Mouse (Mus musculus) brown adipose tissue, adult 24 weeks (tissue): ENCODE results near the gene Nhp2. TPM values are rescaled to one million over a fixed set of nuclear protein-coding genes. Genes with fewer than 3 reads are reported as not detected.
"Not testable (repeated sequence)": the region's sequence is repeated elsewhere in the genome, so short reads cannot be mapped to it uniquely, and the experiment has no call there.

Experiments used
- H3K27ac ChIP-seq: fragments of 200-500 bp; replicated peaks from 2 replicates; pipeline ENCODE4 v1.5.1; 2012; ENCODE audit warnings: low read depth, mild to moderate bottlenecking, low read length
- H3K4me1 ChIP-seq: fragments of 200-500 bp; 2 replicates; pipeline ENCODE4 v1.6.1; 2012; ENCODE audit warnings: low read length, mixed read lengths; ENCODE audit not compliant: control insufficient read depth, insufficient read depth, insufficient read length
- H3K4me3 ChIP-seq: fragments of 200-500 bp; 2 replicates; pipeline ENCODE4 v1.5.1; 2012; ENCODE audit warnings: low read depth, mild to moderate bottlenecking, low read length, moderate library complexity; ENCODE audit not compliant: insufficient read depth
- polyA plus RNA-seq: library from polyadenylated mRNA; stranded (reverse); fragments of >200 nt; gene quantifications from 2 replicates; pipeline ENCODE4 v1.2.4, GENCODE M21; 2012; ENCODE audit not compliant: missing spikeins, insufficient read depth, insufficient read length

Nhp2 gene
- polyA plus RNA-seq, 1 experiment: 43.4 TPM

- H3K4me3 ChIP-seq: no peak overlapping the region
- H3K27ac ChIP-seq: no peak overlapping the region
- H3K4me1 ChIP-seq: peaks cover 17% of the 10 kb centered on the region
These were observed 33.4 kb downstream of the Nhp2 start for GRCm38 (mm10) chr11:51652889-51653418.

GRCm38 (mm10) chr11:51653736-51654135 lies 34.2 kb downstream of the Nhp2 start:
- no peak overlapping the region for H3K27ac ChIP-seq
- H3K4me3 ChIP-seq: no peak overlapping the region
- H3K4me1 ChIP-seq: peaks cover 21% of the 10 kb centered on the region

- Histone ChIP-seq H3K27ac (peak overlapping the region; percentile 60), H3K4me1 (peaks cover 30% of the 10 kb centered on the region), H3K4me3 (no peak overlapping the region)
These were observed 35.4 kb downstream of the Nhp2 start for GRCm38 (mm10) chr11:51654891-51655290.

GRCm38 (mm10) chr11:51656798-51657521 lies 37.4 kb downstream of the Nhp2 start:
- Histone ChIP-seq H3K4me3 (no peak overlapping the region), H3K4me1 (peaks cover 30% of the 10 kb centered on the region), H3K27ac (no peak overlapping the region; the same call in 1 of the 2 replicates)

- H3K4me3 ChIP-seq: no peak overlapping the region
- peaks cover 33% of the 10 kb centered on the region for H3K4me1 ChIP-seq
- 0 out of 2 replicates have a peak overlapping the region, but pooled peaks have one; percentile 47 for H3K27ac ChIP-seq
These were observed 38.8 kb downstream of the Nhp2 start for GRCm38 (mm10) chr11:51658291-51658690.

GRCm38 (mm10) chr11:51658705-51659104 lies 39.2 kb downstream of the Nhp2 start:
- Histone ChIP-seq H3K4me1 (peaks cover 33% of the 10 kb centered on the region), H3K27ac (0 out of 2 replicates have a peak overlapping the region, but pooled peaks have one; percentile 31), H3K4me3 (no peak overlapping the region)

- Histone ChIP-seq H3K27ac (no peak overlapping the region), H3K4me3 (no peak overlapping the region), H3K4me1 (peaks cover 20% of the 10 kb centered on the region)
These were observed 42.4 kb downstream of the Nhp2 start for GRCm38 (mm10) chr11:51661867-51662365.

- Histone ChIP-seq H3K4me3 (no peak overlapping the region), H3K27ac (no peak overlapping the region), H3K4me1 (peaks cover 15% of the 10 kb centered on the region)
These were observed 43.1 kb downstream of the Nhp2 start for GRCm38 (mm10) chr11:51662632-51663031.

GRCm38 (mm10) chr11:51664747-51665146 lies 45.2 kb downstream of the Nhp2 start:
- H3K4me3 ChIP-seq, H3K27ac ChIP-seq, H3K4me1 ChIP-seq: not testable (repeated sequence)

- H3K4me3 ChIP-seq: no peak overlapping the region
- H3K4me1 ChIP-seq: no peaks in the 10 kb centered on the region
- no peak overlapping the region for H3K27ac ChIP-seq
These were observed 51.3 kb downstream of the Nhp2 start for GRCm38 (mm10) chr11:51670846-51671245.

- H3K4me3 ChIP-seq: no peak overlapping the region
- H3K4me1 ChIP-seq: no peaks in the 10 kb centered on the region
These were observed 51.8 kb downstream of the Nhp2 start for GRCm38 (mm10) chr11:51671376-51671775.

GRCm38 (mm10) chr11:51673291-51673690 lies 53.8 kb downstream of the Nhp2 start:
- no peaks in the 10 kb centered on the region for H3K4me1 ChIP-seq
- H3K4me3 ChIP-seq: no peak overlapping the region
- H3K27ac ChIP-seq: no peak overlapping the region

More at GRCm38 (mm10) chr11:51671376-51671775, 51.8 kb downstream of the Nhp2 start:
- H3K27ac ChIP-seq: no peak overlapping the region

Other genes with a start within 250 kb of the Nhp2 start
- gene Phykpl, start 35.0 kb upstream of the Nhp2 start, polyA plus RNA-seq: 10.1 and 18.5 TPM in 2 replicates
- gene Hnrnpab, start 12.9 kb upstream of the Nhp2 start, polyA plus RNA-seq: 117 and 131 TPM in 2 replicates
- gene Rmnd5b, start 16.2 kb downstream of the Nhp2 start, polyA plus RNA-seq: 11.1 and 11.6 TPM in 2 replicates
- 2.0 and 4.8 TPM in 2 replicates for gene N4bp3, start 31.1 kb downstream of the Nhp2 start, polyA plus RNA-seq
- gene D930048N14Rik, start 31.2 kb downstream of the Nhp2 start, polyA plus RNA-seq: 0.46 and 0.52 TPM in 2 replicates
- gene 0610009B22Rik, start 69.1 kb downstream of the Nhp2 start, polyA plus RNA-seq: 76.0 and 82.6 TPM in 2 replicates
- gene Sec24a, start 143.9 kb downstream of the Nhp2 start, polyA plus RNA-seq: 8.8 and 12.5 TPM in 2 replicates
- gene Sar1b, start 144.0 kb downstream of the Nhp2 start, polyA plus RNA-seq: 158 and 181 TPM in 2 replicates
- gene Jade2, start 237.9 kb downstream of the Nhp2 start, polyA plus RNA-seq: 1.9 and 2.6 TPM in 2 replicates